Mouse (Mus musculus) kidney, postnatal 10 days (tissue): ENCODE measurements around the gene Slc25a5.

Experiments used
- DNase-seq: peaks from one replicate; pipeline ENCODE4 v3.0.0; 2021; ENCODE audit warnings: mixed read lengths

The Slc25a5 gene

GRCm38 (mm10) chrX:36843346-36843990 lies 48.0 kb downstream of the Slc25a5 start:
- no peak for DNase-seq

GRCm38 (mm10) chrX:36847152-36847551 lies 51.7 kb downstream of the Slc25a5 start:
- no peak for DNase-seq
